Mouse (Mus musculus) hindbrain, embryonic 10.5 days (tissue): ENCODE measurements around the gene Kdelc2. TPM values are rescaled to one million over a fixed set of nuclear protein-coding genes. Genes with fewer than 3 reads are reported as not detected.

Experiments used
- DNase-seq: peaks from one replicate; pipeline ENCODE4 v3.0.0-alpha.2; 2017; ENCODE audit warnings: low spot score
- H3K27ac ChIP-seq: fragments of 300-500 bp; sonication (generic); 2 replicates; pipeline ENCODE4 v1.5.1; 2016; ENCODE audit warnings: mild to moderate bottlenecking, moderate library complexity
- H3K27me3 ChIP-seq: fragments of 300-500 bp; sonication (generic); 2 replicates; pipeline ENCODE4 v1.6.1; 2016; ENCODE audit warnings: mild to moderate bottlenecking; ENCODE audit not compliant: poor library complexity, insufficient read depth, severe bottlenecking
- H3K36me3 ChIP-seq: fragments of 300-500 bp; sonication (generic); 2 replicates; pipeline ENCODE4 v1.6.1; 2016; ENCODE audit warnings: mild to moderate bottlenecking, moderate library complexity
- H3K4me1 ChIP-seq: fragments of 300-500 bp; sonication (generic); replicated peaks from 2 replicates; pipeline ENCODE4 v1.6.1; 2016; ENCODE audit warnings: mild to moderate bottlenecking
- H3K4me3 ChIP-seq: fragments of 300-500 bp; sonication (generic); 2 replicates; pipeline ENCODE4 v1.5.1; 2016; ENCODE audit warnings: mild to moderate bottlenecking, moderate library complexity
- H3K9me3 ChIP-seq: fragments of 300-500 bp; sonication (generic); 2 replicates; pipeline ENCODE4 v1.6.1; 2016; ENCODE audit warnings: mild to moderate bottlenecking, moderate library complexity
- WGBS: fragments of 180-500 bp; shearing (Covaris S2); methylation state at CpG from one replicate; pipeline ENCODE4 v1.1.7; 2016; 5-methylcytosine and 5-hydroxymethylcytosine counted together
- polyA plus RNA-seq: library from polyadenylated mRNA; unstranded; fragments of >200 nt; fragmentation: Nextera tagmentation; extraction: Ambion mirVana; gene quantifications from 2 replicates; pipeline ENCODE4 v1.2.1, GENCODE M21; 2016

Gene Kdelc2
- polyA plus RNA-seq, 1 experiment from 2014 or later = 8.6 TPM

DNA sequence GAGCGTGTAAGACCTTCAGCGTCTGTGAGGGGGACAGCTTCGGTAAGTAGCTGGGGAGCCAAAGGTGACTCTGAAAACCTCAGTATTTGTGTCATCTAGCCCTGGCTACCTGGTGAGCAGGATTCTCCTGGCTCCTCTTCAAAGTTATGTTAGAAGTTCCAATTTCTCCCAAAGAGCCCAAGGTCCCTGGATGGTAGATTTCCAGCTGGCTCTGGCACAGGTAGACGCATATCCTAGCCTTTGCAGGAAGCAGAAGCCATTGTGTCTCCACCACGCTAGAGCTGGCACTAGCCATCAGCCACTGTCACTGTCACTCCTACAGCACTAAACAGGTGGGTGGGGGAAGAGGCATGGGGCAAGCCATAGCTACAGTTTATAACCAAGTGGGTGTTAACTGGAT lies 30.7 kb upstream of the Kdelc2 start:
- no peaks in the 10 kb centered on the region for H3K36me3 ChIP-seq
- no peak overlapping the region for H3K27ac ChIP-seq
- H3K4me3 ChIP-seq = no peak overlapping the region
- 0 out of 2 replicates have a peak, but pooled peaks cover 2% of the 10 kb centered on the region for H3K9me3 ChIP-seq
- no peaks in the 10 kb centered on the region for H3K27me3 ChIP-seq
- no peak for DNase-seq
- WGBS = 88% methylated on average over 5 of the region's 5 CpGs
- H3K4me1 ChIP-seq = no peaks in the 10 kb centered on the region

- WGBS = 64% methylated on average over 14 of the region's 14 CpGs
- Histone ChIP-seq H3K4me3 (no peak overlapping the region), H3K27me3 (no peaks in the 10 kb centered on the region), H3K9me3 (no peaks in the 10 kb centered on the region), H3K27ac (no peak overlapping the region), H3K4me1 (no peaks in the 10 kb centered on the region), H3K36me3 (no peaks in the 10 kb centered on the region)
- no peak for DNase-seq
Observed at GRCm38 (mm10) chr9:53356219-53357155, 27.3 kb upstream of the Kdelc2 start.

GRCm38 (mm10) chr9:53371339-53371738 lies 12.5 kb upstream of the Kdelc2 start:
- Histone ChIP-seq H3K4me3 (no peak overlapping the region), H3K9me3 (no peaks in the 10 kb centered on the region), H3K27ac (no peak overlapping the region), H3K27me3 (no peaks in the 10 kb centered on the region), H3K4me1 (no peaks in the 10 kb centered on the region), H3K36me3 (no peaks in the 10 kb centered on the region)
- no peak for DNase-seq
- WGBS = 75% methylated on average over 3 of the region's 3 CpGs

GRCm38 (mm10) chr9:53375907-53376306 lies 7.9 kb upstream of the Kdelc2 start:
- Histone ChIP-seq H3K4me3 (no peak overlapping the region), H3K4me1 (no peaks in the 10 kb centered on the region), H3K27me3 (no peaks in the 10 kb centered on the region), H3K9me3 (no peaks in the 10 kb centered on the region), H3K27ac (no peak overlapping the region), H3K36me3 (no peaks in the 10 kb centered on the region)
- no peak for DNase-seq
- 80% methylated on average over 4 of the region's 4 CpGs for WGBS

DNA sequence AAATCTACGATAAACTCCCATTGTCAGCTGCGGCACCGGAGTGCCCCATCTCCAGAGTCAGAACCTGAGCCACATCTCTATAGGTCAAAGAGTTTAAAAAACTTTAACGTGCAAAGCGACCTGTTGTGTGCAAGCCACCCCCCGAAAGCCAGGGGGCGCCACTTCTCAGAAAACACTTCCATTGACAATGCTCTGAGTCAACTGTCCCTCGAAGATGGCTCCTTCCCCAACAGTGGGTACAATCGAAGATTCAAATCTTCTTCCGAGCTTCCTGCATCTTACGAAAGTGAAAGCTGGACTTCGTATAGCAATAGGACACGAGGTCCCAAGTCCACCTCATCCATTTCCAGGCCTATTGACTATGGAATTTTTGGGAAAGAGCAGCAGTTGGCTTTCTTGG lies 7.0 kb upstream of the Kdelc2 start:
- Histone ChIP-seq H3K9me3 (no peaks in the 10 kb centered on the region), H3K4me1 (no peaks in the 10 kb centered on the region), H3K27me3 (no peaks in the 10 kb centered on the region), H3K36me3 (no peaks in the 10 kb centered on the region), H3K4me3 (no peak overlapping the region), H3K27ac (no peak overlapping the region)
- no peak for DNase-seq
- WGBS = 82% methylated on average over 13 of the region's 13 CpGs

DNA sequence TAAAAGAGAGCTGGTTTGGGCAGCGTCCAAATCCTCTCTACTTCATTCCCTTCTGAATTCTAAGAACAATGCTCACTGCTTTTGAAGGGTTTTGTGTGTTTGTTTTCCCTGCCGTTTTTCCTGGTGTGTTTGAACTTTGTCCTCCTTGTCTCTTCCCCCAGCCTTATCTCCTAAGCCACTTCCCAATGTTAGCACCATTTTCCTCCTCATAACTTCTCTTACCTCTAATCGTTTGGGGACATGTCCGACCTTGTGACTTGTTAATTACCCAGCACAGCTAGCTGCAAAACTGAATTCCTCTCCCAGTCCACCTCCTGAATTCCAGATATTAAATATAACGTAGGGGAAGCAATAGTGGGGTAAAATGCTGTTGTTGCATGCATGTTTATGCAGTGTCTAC lies 6.2 kb upstream of the Kdelc2 start:
- Histone ChIP-seq H3K4me1 (no peaks in the 10 kb centered on the region), H3K36me3 (no peaks in the 10 kb centered on the region), H3K9me3 (no peaks in the 10 kb centered on the region), H3K4me3 (no peak overlapping the region), H3K27me3 (no peaks in the 10 kb centered on the region), H3K27ac (no peak overlapping the region)
- WGBS = 75% methylated on average over 5 of the region's 5 CpGs
- DNase-seq = no peak

- Histone ChIP-seq H3K4me3 (no peak overlapping the region), H3K27ac (no peak overlapping the region), H3K27me3 (no peaks in the 10 kb centered on the region), H3K36me3 (no peaks in the 10 kb centered on the region), H3K9me3 (no peaks in the 10 kb centered on the region), H3K4me1 (no peaks in the 10 kb centered on the region)
- no peak for DNase-seq
- 85% methylated on average over 3 of the region's 3 CpGs for WGBS
Observed at GRCm38 (mm10) chr9:53378171-53378570, 5.7 kb upstream of the Kdelc2 start.

GRCm38 (mm10) chr9:53380595-53380994 lies 3.2 kb upstream of the Kdelc2 start:
- no peak for DNase-seq
- H3K27ac ChIP-seq = no peak overlapping the region
- H3K9me3 ChIP-seq = no peaks in the 10 kb centered on the region
- H3K4me3 ChIP-seq = no peak overlapping the region
- peaks cover 15% of the 10 kb centered on the region for H3K4me1 ChIP-seq
- no peaks in the 10 kb centered on the region for H3K36me3 ChIP-seq
- no peaks in the 10 kb centered on the region for H3K27me3 ChIP-seq
- WGBS = 93% methylated on average over 2 of the region's 2 CpGs

- Histone ChIP-seq H3K36me3 (no peaks in the 10 kb centered on the region), H3K27me3 (no peaks in the 10 kb centered on the region), H3K9me3 (no peaks in the 10 kb centered on the region), H3K4me3 (no peak overlapping the region), H3K4me1 (peaks cover 15% of the 10 kb centered on the region), H3K27ac (no peak overlapping the region)
- DNase-seq = no peak
- WGBS = 82% methylated on average over 5 of the region's 5 CpGs
Observed at GRCm38 (mm10) chr9:53381113-53381615, 2.7 kb upstream of the Kdelc2 start.

DNA sequence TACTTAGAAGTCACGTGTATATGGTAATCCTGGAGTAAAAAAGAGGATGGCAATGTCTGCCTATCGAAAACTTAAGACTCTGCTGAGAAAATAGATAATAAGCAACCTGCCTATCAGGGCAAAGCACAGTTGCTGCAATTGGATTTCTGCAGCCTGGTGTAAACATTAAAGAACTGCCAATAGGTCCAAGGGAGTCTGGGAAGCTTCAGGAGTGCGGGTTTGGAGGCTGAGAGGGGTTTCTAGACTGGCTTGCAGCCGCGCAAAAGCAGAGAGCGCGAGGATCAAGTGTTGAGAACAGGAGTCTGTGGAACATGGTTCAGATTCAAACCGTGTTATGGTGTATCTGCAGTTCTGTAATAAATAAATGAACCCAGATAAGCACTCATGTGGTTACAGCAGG lies 1.0 kb downstream of the Kdelc2 start:
- Histone ChIP-seq H3K4me3 (peak overlapping the region; percentile 83), H3K27me3 (no peaks in the 10 kb centered on the region), H3K36me3 (no peaks in the 10 kb centered on the region), H3K27ac (peak overlapping the region; percentile 97), H3K9me3 (no peaks in the 10 kb centered on the region), H3K4me1 (peaks cover 15% of the 10 kb centered on the region)
- DNase-seq = no peak
- WGBS = 17% methylated on average over 8 of the region's 8 CpGs

DNA sequence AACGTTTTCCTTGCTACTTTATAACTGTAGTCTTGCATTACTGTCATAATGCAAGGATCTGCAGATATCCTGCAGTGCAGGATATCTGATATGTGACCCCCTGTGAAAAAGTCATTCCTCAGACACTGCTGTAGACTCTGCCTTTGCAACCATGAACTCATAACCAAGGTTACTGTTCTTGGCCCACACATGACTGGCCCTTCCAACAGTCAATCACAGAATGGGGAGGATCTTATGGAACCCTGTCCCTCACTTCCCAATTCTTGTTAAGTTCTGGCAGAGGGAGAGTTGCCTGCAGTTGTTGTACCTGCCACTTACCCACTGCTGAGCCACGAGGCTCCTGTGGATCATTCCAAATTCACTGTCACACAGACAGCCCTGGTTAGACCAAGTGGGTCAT lies 3.6 kb downstream of the Kdelc2 start:
- DNase-seq = no peak

DNA sequence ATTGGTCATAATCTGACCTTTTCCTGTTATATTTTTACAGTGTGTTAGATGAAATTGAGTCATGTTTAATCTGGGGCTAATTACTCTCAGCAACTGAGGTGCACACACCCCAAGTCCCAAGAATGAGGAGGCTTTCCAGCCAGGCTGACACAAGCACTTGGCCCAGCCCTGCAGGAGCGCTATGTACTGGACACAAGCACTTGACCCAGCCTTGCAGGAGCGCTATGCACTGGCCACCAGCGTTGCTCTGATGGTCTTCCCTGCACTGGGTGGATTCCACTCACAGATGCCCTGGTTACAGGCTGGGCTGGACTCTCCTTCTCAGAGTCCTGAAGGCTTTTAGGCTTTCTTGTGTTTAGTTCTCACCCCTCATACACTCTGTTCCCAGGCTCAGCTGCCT lies 5.3 kb downstream of the Kdelc2 start:
- H3K27ac ChIP-seq = no peak overlapping the region
- no peak overlapping the region for H3K4me3 ChIP-seq
- 83% methylated on average over 3 of the region's 3 CpGs for WGBS
- no peak for DNase-seq
- no peaks in the 10 kb centered on the region for H3K9me3 ChIP-seq
- no peaks in the 10 kb centered on the region for H3K27me3 ChIP-seq
- H3K4me1 ChIP-seq = peaks cover 11% of the 10 kb centered on the region
- no peaks in the 10 kb centered on the region for H3K36me3 ChIP-seq

More for the DNA sequence above, 3.6 kb downstream of the Kdelc2 start:
- 71% methylated on average over 2 of the region's 2 CpGs for WGBS
- Histone ChIP-seq H3K27ac (no peak overlapping the region), H3K4me3 (no peak overlapping the region), H3K4me1 (peaks cover 15% of the 10 kb centered on the region), H3K27me3 (no peaks in the 10 kb centered on the region), H3K9me3 (no peaks in the 10 kb centered on the region), H3K36me3 (no peaks in the 10 kb centered on the region)

DNA sequence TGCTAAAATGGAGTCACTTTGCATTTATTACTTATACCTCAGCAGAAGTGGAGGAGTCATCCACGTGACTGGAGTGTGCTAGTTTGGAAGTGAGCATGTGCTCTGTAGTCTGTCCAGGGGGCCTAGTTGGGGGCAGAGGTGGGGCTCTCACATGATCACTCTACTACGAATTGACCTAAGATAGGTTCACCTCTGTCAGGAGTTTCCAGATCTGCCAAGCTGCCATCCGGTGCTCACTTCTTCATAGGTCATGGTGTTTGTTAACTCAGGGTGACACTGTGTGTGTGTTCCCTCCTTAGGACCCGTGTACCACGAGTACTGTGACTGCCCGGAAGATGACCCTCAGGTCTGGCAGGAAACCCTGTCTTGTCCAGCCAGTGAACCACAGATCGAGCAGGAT lies 6.3 kb downstream of the Kdelc2 start:
- DNase-seq = no peak

More for the DNA sequence above, 6.3 kb downstream of the Kdelc2 start:
- no peaks in the 10 kb centered on the region for H3K27me3 ChIP-seq
- H3K9me3 ChIP-seq = no peaks in the 10 kb centered on the region
- no peaks in the 10 kb centered on the region for H3K36me3 ChIP-seq
- peaks cover under 1% of the 10 kb centered on the region for H3K4me1 ChIP-seq
- H3K27ac ChIP-seq = no peak overlapping the region
- H3K4me3 ChIP-seq = no peak overlapping the region
- 83% methylated on average over 7 of the region's 7 CpGs for WGBS
